8 mouse cellular contexts compared by ENCODE assay signal in genomic region chr7:84151960-84152334, GRCm38 (mm10). TPM values are rescaled to one million over a fixed set of nuclear protein-coding genes. Genes with fewer than 3 reads are reported as not detected.
DNase-seq lines count a peak whose midpoint lies in the region; ATAC-seq and TF ChIP-seq lines count a peak whose summit lies in the region.

No protein-coding gene starts in this region.

- peak overlapping the region; percentile 57 for H3K27ac ChIP-seq in CH12.LX (ENCODE audit: insufficient read depth, low read depth)
- H3K27ac ChIP-seq in forebrain, embryonic 12.5 days = peak overlapping the region; percentile 95
- peak overlapping the region; percentile 87 for H3K27ac ChIP-seq in liver, postnatal 0 days (ENCODE audit: low read depth)
- peak overlapping the region; percentile 97 for H3K27ac ChIP-seq in neural tube, embryonic 14.5 days (ENCODE audit: low read depth, low read length)

- peak; percentile 92 for DNase-seq in CH12.LX (ENCODE audit: extremely low read depth)
- DNase-seq in c-Kit-positive CD71-positive TER-119-negative erythroid progenitor cells, embryonic 14.5 days (ENCODE audit: low read depth) = peak; percentile 86
- DNase-seq in heart, postnatal 10 days = peak; percentile 94
- peak; percentile 89 for DNase-seq in large intestine, adult 2 months (ENCODE audit: low read depth, low spot score)
- DNase-seq in liver, postnatal 0 days = peak; percentile 96
- peak; percentile 96 for DNase-seq in testis, postnatal 10 days (ENCODE audit: low spot score)

- TF ChIP-seq RAD21 in CH12.LX (IDR thresholded peaks at IDR 0.05; ENCODE audit: low read depth, low read length) = no peak

- under 1% methylated on average over 43 of the region's 55 CpGs for WGBS in forebrain, embryonic 12.5 days
- under 1% methylated on average over 55 of the region's 55 CpGs for WGBS in large intestine, adult 2 months
- under 1% methylated on average over 40 of the region's 55 CpGs for WGBS in liver, postnatal 0 days (ENCODE audit: insufficient replicate concordance)
- WGBS in neural tube, embryonic 14.5 days = under 1% methylated on average over 51 of the region's 55 CpGs

- H3K27me3 ChIP-seq in CH12.LX (replicated peaks) = no peaks in the 10 kb centered on the region
- no peaks in the 10 kb centered on the region for H3K27me3 ChIP-seq in forebrain, embryonic 12.5 days
- no peaks in the 10 kb centered on the region for H3K27me3 ChIP-seq in liver, postnatal 0 days (ENCODE audit: insufficient read depth, low read length)
- H3K27me3 ChIP-seq in neural tube, embryonic 14.5 days (ENCODE audit: control insufficient read depth, insufficient read depth, low read length) = no peaks in the 10 kb centered on the region

- intact Hi-C loops in heart, postnatal 10 days (cut with DNase I) = loop anchor here (1.0 to 10.0 kb wide), 3 partner anchors 63 to 257 kb away; no protein-coding TSS in a partner anchor

- H3K4me2 ChIP-seq in CH12.LX (ENCODE audit: insufficient read depth, low read depth, poor library complexity, severe bottlenecking) = no peak overlapping the region
- H3K4me2 ChIP-seq in forebrain, embryonic 12.5 days = peak overlapping the region; percentile 75
- peak overlapping the region; percentile 88 for H3K4me2 ChIP-seq in liver, postnatal 0 days (ENCODE audit: low read depth, low read length)
- H3K4me2 ChIP-seq in neural tube, embryonic 14.5 days (ENCODE audit: low read depth, low read length) = peak overlapping the region; percentile 99

- dilution Hi-C loops in CH12.LX (cut with MboI; ENCODE audit: extremely low pct_ligation_motif_present, extremely low pct_unique_long_range_greater_than_20kb, low sequenced_read_pairs) = no loop called here

- H3K4me1 ChIP-seq in CH12.LX (ENCODE audit: control insufficient read depth in 1 of 2, insufficient read depth in 2 of 2) = peaks cover 14 to 34% of the 10 kb centered on the region in 2 experiments
- H3K4me1 ChIP-seq in forebrain, embryonic 12.5 days = peaks cover 38% of the 10 kb centered on the region
- H3K4me1 ChIP-seq in liver, postnatal 0 days (ENCODE audit: insufficient read depth) = peaks cover 35% of the 10 kb centered on the region
- peaks cover 27% of the 10 kb centered on the region for H3K4me1 ChIP-seq in neural tube, embryonic 14.5 days (ENCODE audit: control insufficient read depth, insufficient read depth, low read length)

- TF ChIP-seq POLR2A in CH12.LX (IDR thresholded peaks at IDR 0.05; ENCODE audit: low read depth, low read length) = peak; percentile 50; the same call in 1 of the 2 replicates

- H3K79me2 ChIP-seq in CH12.LX (replicated peaks; ENCODE audit: control insufficient read depth, extremely low read depth, insufficient read depth, poor library complexity, severe bottlenecking) = peaks cover 40% of the 10 kb centered on the region

- in situ Hi-C loops in CH12.LX (cut with MboI; ENCODE audit: low pct_ligation_motif_present, low pct_unique_long_range_greater_than_20kb, low sequenced_read_pairs) = loop anchor here (25.0 kb wide), 1 partner anchor 110 kb away; no protein-coding TSS in a partner anchor

- H3K36me3 ChIP-seq in CH12.LX (replicated peaks in 1 of 2; ENCODE audit: control insufficient read depth in 1 of 2, insufficient read depth in 1 of 2, low read length in 1 of 2) = peaks cover 2 to 24% of the 10 kb centered on the region in 2 experiments
- no peaks in the 10 kb centered on the region for H3K36me3 ChIP-seq in forebrain, embryonic 12.5 days (replicated peaks)
- no peaks in the 10 kb centered on the region for H3K36me3 ChIP-seq in liver, postnatal 0 days (replicated peaks; ENCODE audit: insufficient read depth, low read length)
- H3K36me3 ChIP-seq in neural tube, embryonic 14.5 days (ENCODE audit: control insufficient read depth, insufficient read depth, low read length) = no peaks in the 10 kb centered on the region

- ATAC-seq in forebrain, embryonic 12.5 days (ENCODE audit: low FRiP score) = peak; percentile 97
- peak; percentile 92 for ATAC-seq in liver, postnatal 0 days
- peak; percentile 97 for ATAC-seq in neural tube, embryonic 14.5 days (ENCODE audit: low read depth)

- H3K9ac ChIP-seq in CH12.LX (ENCODE audit: insufficient read depth, low read depth) = peak overlapping the region; percentile 88
- H3K9ac ChIP-seq in forebrain, embryonic 12.5 days = peak overlapping the region; percentile 96
- peak overlapping the region; percentile 82 for H3K9ac ChIP-seq in liver, postnatal 0 days (replicated peaks)
- peak overlapping the region; percentile 99 for H3K9ac ChIP-seq in neural tube, embryonic 14.5 days (replicated peaks; ENCODE audit: low read depth, low read length)

- TF ChIP-seq CTCF in CH12.LX (conservative IDR thresholded peaks at IDR 0.05 in 1 of 2, IDR thresholded peaks at IDR 0.05 in 1 of 2; ENCODE audit: low read depth in 2 of 2, low read length in 2 of 2) = no peak
- TF ChIP-seq CTCF in liver, postnatal 0 days (IDR thresholded peaks at IDR 0.05; ENCODE audit: low read depth) = 0 out of 2 replicates have a peak, but pooled peaks have one; percentile 5

- no peak for TF ChIP-seq EP300 in CH12.LX (IDR thresholded peaks at IDR 0.05; ENCODE audit: low read length)
- no peak for TF ChIP-seq EP300 in liver, postnatal 0 days (IDR thresholded peaks at IDR 0.05; ENCODE audit: low read depth)

- H3K4me3 ChIP-seq in CH12.LX (replicated peaks in 1 of 3; ENCODE audit: low read depth in 2 of 3, low read length in 2 of 3, poor library complexity in 1 of 3) = peak overlapping the region; percentile 83 to 98 (median 93)
- H3K4me3 ChIP-seq in forebrain, embryonic 12.5 days (replicated peaks) = peak overlapping the region; percentile 87
- H3K4me3 ChIP-seq in liver, postnatal 0 days (ENCODE audit: low read depth, low read length) = peak overlapping the region; percentile 82
- H3K4me3 ChIP-seq in neural tube, embryonic 14.5 days (ENCODE audit: low read depth, low read length) = peak overlapping the region; percentile 92

- H3K9me3 ChIP-seq in CH12.LX (replicated peaks; ENCODE audit: low read length) = no peaks in the 10 kb centered on the region
- no peaks in the 10 kb centered on the region for H3K9me3 ChIP-seq in forebrain, embryonic 12.5 days
- no peaks in the 10 kb centered on the region for H3K9me3 ChIP-seq in liver, postnatal 0 days (ENCODE audit: low read length)
- no peaks in the 10 kb centered on the region for H3K9me3 ChIP-seq in neural tube, embryonic 14.5 days (ENCODE audit: control insufficient read depth, low read length)

TF ChIP-seq in CH12.LX, 34 proteins besides CTCF, POLR2A, EP300 and RAD21 (continues in another document):
- TF ChIP-seq NELFE (IDR thresholded peaks at IDR 0.05; ENCODE audit: low read depth, low read length) = no peak
- no peak for TF ChIP-seq ETS1 (conservative IDR thresholded peaks at IDR 0.05; ENCODE audit: low read depth, low read length)
- no peak for TF ChIP-seq USF2 (conservative IDR thresholded peaks at IDR 0.05; ENCODE audit: low read depth, low read length)
- TF ChIP-seq E2F4 (IDR thresholded peaks at IDR 0.05; ENCODE audit: insufficient replicate concordance, low read depth, low read length) = no peak
- TF ChIP-seq PAX5 (IDR thresholded peaks at IDR 0.05; ENCODE audit: low read length) = no peak
- no peak for TF ChIP-seq MAX (IDR thresholded peaks at IDR 0.05; ENCODE audit: low read length)
- TF ChIP-seq ZMIZ1 (IDR thresholded peaks at IDR 0.05; ENCODE audit: low read depth, low read length) = no peak
- no peak for TF ChIP-seq ZKSCAN1 (IDR thresholded peaks at IDR 0.05; ENCODE audit: borderline replicate concordance, low read depth, low read length)
- no peak for TF ChIP-seq CHD1 (IDR thresholded peaks at IDR 0.05; ENCODE audit: low read depth, low read length)
- TF ChIP-seq MAZ (IDR thresholded peaks at IDR 0.05; ENCODE audit: low read depth, low read length) = peak; percentile 80
- TF ChIP-seq IRF4 (IDR thresholded peaks at IDR 0.05; ENCODE audit: low read depth, low read length) = no peak
- peak; percentile 33; the same call in 1 of the 2 replicates for TF ChIP-seq MEF2A (IDR thresholded peaks at IDR 0.05; ENCODE audit: borderline replicate concordance, low read depth, low read length)
- no peak for TF ChIP-seq ZC3H11A (IDR thresholded peaks at IDR 0.05; ENCODE audit: low read depth, low read length)
- no peak for TF ChIP-seq KAT2A (IDR thresholded peaks at IDR 0.05; ENCODE audit: insufficient replicate concordance, low read length)
- no peak for TF ChIP-seq JUN (IDR thresholded peaks at IDR 0.05; ENCODE audit: insufficient read depth, low read depth, low read length)
- TF ChIP-seq TCF12 (IDR thresholded peaks at IDR 0.05; ENCODE audit: low read depth, low read length) = peak; percentile 75
- TF ChIP-seq NRF1 (IDR thresholded peaks at IDR 0.05; ENCODE audit: low read depth, low read length) = 0 out of 2 replicates have a peak, but pooled peaks have one; percentile 28
- TF ChIP-seq CHD2 (IDR thresholded peaks at IDR 0.05; ENCODE audit: low read length) = no peak
- TF ChIP-seq MYC (IDR thresholded peaks at IDR 0.05; ENCODE audit: low read depth, low read length) = no peak
- no peak for TF ChIP-seq RCOR1 (conservative IDR thresholded peaks at IDR 0.05; ENCODE audit: low read depth, low read length)
- TF ChIP-seq USF1 (IDR thresholded peaks at IDR 0.05; ENCODE audit: low read depth, low read length) = no peak
- 0 out of 2 replicates have a peak, but pooled peaks have one; percentile 21 for TF ChIP-seq MXI1 (IDR thresholded peaks at IDR 0.05; ENCODE audit: low read depth, low read length)
- TF ChIP-seq ZNF384 (IDR thresholded peaks at IDR 0.05; ENCODE audit: low read depth, low read length) = no peak
- no peak for TF ChIP-seq HCFC1 (IDR thresholded peaks at IDR 0.05; ENCODE audit: low read depth, low read length)
- no peak for TF ChIP-seq UBTF (IDR thresholded peaks at IDR 0.05; ENCODE audit: low read depth, low read length)
- TF ChIP-seq TBP (conservative IDR thresholded peaks at IDR 0.05; ENCODE audit: low read depth, low read length) = no peak
- TF ChIP-seq JUND (conservative IDR thresholded peaks at IDR 0.05; ENCODE audit: low read depth, low read length) = no peak
- no peak for TF ChIP-seq POLR2AphosphoS2 (IDR thresholded peaks at IDR 0.05; ENCODE audit: low read depth, low read length)
- no peak for TF ChIP-seq SMC3 (IDR thresholded peaks at IDR 0.05; ENCODE audit: low read depth, low read length)

RNA-seq across cellular contexts. Expression of gene Abhd17c, which starts 0.3 kb away (rescaled TPM):
- 34.0 and 35.3 TPM in 2 replicates for total RNA-seq in CH12.LX (2012; rRNA removed)
- total RNA-seq in CH12.LX (2014; rRNA removed) = 40.4 and 41.8 TPM in 2 replicates
- 36.1 and 44.0 TPM in 2 replicates for polyA plus RNA-seq in CH12.LX (2012; ENCODE audit: insufficient read length, low read depth)
- polyA plus RNA-seq in forebrain, embryonic 12.5 days (2016; fragmentation: Nextera tagmentation; extraction: Ambion mirVana) = 37.8 and 71.4 TPM in 2 replicates
- 10 to 100 TPM; 39.3 to 46.7 TPM for total RNA-seq in heart, postnatal 10 days (2021)
- polyA plus RNA-seq in large intestine, adult 2 months (2012; rRNA removed) = 115 and 123 TPM in 2 replicates
- polyA plus RNA-seq in liver, postnatal 0 days (2015; fragmentation: Nextera tagmentation; extraction: Ambion mirVana) = 36.4 and 37.9 TPM in 2 replicates
- 39.7 and 53.7 TPM in 2 replicates for polyA plus RNA-seq in neural tube, embryonic 14.5 days (2014; fragmentation: Nextera tagmentation; extraction: Ambion mirVana)

Comparison
In these comparisons a context has a peak if more than half of its experiments do, and no peak if none do; other contexts are left out.
1. Peak in every context shown above with its lines: DNase-seq, ATAC-seq, H3K4me3 ChIP-seq and H3K27ac ChIP-seq.